Mouse (Mus musculus) urinary bladder, postnatal 14 days (tissue): Measurements from ENCODE around the gene Midn.

ENCODE experiments used
- DNase-seq: peaks from one replicate; pipeline ENCODE4 v3.0.0; 2021; ENCODE audit warnings: low spot score

Gene Midn

DNA sequence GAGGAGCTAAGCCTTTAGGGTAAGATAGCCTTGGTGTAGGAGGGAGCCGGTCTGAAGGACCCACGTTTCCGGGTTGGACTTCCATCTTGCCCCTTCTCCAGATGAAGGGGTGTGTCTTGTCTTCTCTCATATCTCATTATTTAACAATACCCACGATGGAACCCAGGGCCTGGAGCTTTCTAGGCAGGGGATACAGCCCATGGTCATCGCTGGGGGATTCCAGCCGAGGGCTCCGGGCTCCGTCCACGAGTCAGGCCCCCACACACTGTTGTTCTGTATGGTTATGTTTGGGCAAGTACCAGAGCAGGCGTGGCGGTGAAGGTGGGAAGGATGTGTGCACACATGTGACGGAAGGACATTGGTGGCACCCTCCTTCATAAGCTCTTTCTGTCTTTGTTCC, 3.9 kb upstream of the Midn start:
- DNase-seq, result no peak

- peak; percentile 81 for DNase-seq
These were observed 2.9 kb upstream of the Midn start for GRCm38 (mm10) chr10:80144864-80145838.

- peak; percentile 57 for DNase-seq
These were observed 2.2 kb upstream of the Midn start for GRCm38 (mm10) chr10:80145896-80146295.

DNA sequence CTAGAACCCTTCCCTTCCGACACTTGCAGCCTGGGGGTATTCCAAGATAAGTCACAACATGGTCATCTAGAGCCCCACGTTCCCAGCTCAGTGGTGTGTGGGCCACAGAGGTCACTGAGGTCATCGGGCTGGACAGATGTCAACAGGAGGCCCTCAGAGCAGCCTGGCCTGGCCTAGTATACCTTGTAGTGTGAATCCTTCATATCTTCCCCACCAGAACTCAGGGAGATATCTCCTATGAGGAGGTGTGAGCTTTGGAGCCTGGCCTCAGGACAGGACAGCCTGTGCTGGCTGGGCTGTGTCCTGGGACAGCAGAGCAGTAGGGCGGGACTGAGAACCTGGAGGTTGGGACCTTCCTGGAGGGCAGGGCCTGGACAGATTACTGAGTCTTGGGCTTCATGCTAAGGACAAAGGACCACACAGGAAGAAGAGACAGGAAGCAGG, 1.5 kb upstream of the Midn start:
- DNase-seq, result no peak

- no peak for DNase-seq
These were observed 840 bp upstream of the Midn start for GRCm38 (mm10) chr10:80147146-80147718.

- DNase-seq, result peak; percentile 95
These were observed 678 bp downstream of the Midn start for GRCm38 (mm10) chr10:80148610-80149290.

- DNase-seq, result peak; percentile 97
These were observed 1.5 kb downstream of the Midn start for GRCm38 (mm10) chr10:80149291-80150225.

DNA sequence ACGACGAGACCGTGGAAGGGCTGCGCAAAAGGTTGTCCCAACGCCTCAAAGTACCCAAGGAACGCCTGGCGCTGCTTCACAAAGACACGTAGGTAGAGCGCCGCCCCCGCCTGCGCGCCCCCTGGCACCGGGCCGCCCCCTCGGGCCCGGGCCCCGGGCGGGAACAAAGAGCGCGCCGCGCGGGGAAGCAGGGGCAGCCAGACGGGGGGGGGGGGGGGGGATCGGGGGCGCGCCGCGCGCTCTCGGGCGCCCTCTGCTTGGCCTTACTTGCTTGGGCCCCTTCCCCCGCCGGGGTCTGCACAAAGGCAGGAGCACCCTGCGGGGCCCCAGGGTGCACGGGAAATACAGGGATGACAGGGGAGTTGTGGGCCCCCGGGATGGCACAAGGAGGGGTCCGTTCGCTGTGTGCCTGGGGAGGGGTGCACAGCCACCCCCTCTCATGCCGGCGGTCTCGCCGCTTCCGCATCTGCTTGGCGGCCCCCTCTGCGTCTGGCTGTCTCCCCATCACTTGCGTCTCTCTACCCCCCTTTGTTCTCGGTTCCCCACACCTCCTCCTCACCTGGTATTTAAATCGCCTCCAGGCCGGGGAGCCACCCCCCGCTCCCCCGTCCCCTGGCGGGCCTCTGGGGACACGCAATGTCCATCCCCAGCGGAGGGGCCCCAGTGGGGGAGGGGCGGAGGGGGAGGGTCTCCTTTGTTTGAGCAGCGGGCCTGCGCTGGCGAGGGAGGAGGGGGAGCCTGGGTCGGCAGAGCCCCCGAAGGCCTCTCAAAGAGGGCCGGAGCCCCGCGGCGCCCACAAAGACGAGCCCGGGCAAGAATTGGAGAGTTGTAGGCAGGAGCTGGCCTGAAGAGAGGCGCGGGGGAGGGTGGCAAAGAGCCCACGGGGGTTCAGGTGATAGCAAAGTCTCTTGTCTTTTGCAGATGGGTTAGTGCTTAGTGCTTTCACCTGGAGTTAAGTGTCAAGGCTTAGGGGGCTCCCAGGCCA, 2.4 kb downstream of the Midn start:
- DNase-seq, result peak; percentile 67

DNA sequence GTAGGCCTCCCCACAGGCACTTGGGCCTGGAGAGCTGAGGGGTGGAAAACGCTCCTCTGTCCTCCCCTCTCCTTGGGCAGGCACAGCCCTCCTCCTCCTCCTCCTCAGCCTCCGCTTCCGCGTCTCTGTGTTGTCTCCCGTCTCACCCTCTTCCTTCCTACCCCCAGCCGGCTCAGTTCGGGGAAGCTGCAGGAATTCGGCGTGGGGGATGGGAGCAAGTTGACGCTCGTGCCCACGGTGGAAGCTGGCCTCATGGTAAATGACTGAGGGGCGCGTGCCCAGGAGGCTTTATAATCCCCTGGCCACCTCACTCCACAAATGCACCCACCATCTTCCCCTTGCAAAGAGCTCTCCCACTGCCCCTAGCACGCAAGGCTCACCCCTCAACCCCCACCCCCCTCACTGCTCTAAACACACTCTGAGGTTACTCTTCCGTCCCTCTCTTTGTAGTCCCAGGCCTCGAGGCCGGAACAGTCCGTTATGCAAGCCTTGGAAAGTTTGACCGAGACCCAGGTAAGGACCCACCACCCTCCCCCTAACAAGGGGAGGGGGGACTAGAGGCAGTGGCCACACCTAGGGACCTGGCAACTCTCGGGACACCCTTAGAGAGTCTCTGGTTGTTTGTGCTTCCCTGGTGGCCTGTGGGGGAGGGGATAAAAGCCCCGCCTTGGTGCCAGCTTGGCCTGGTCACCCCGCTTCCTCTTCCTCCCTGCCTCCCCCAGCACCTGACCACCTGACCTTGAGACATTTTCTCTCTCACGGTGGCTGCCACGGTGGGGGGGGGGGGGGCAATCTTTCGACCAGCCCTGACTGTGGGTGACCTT, 3.4 kb downstream of the Midn start:
- DNase-seq, result peak; percentile 74

DNA sequence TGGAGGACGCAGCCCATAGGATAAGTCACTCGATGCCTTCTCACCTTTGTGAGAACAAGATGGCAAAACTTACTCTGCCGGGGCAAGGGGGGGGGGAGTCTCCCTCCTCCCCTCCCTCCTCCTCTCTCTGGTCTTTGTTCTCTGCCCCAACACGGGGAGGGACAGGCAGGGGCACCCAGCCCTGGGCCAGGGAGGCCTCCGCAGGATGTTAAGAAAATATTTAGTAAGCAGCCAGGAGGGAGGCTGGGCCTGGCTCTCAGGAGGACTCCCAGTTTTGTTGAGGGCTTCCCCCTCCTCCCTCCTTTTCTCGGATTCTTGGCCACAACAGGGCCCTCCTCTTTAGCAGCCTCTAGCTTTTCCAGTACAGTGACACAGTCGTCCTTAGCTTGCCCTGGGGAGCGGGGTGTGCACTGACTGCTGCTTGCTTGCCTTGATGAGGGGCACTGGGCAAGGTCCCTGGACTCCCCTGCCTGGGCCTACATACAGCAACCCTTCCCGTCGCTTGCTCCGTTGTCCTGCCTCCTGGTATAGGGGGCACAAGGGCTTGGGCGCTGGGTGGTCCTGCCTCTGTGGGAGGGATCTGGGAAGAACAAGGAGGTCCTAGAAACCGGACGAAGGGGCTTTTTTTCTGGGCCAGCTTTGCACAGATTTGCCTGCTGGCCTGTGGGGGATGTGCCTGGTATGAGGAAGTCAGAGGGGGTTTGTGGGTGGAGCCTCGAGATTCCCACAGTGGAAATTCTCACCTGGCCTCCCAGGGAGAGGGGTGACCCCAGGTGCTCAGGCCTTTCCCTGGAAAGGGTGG, 4.2 kb downstream of the Midn start:
- peak; percentile 56 for DNase-seq

GRCm38 (mm10) chr10:80152873-80153260, 4.8 kb downstream of the Midn start:
- DNase-seq, result peak; percentile 72

GRCm38 (mm10) chr10:80153713-80154112, 5.6 kb downstream of the Midn start:
- DNase-seq, result no peak

GRCm38 (mm10) chr10:80154384-80154783, 6.3 kb downstream of the Midn start:
- DNase-seq, result no peak

GRCm38 (mm10) chr10:80155277-80155676, 7.2 kb downstream of the Midn start:
- DNase-seq, result no peak

- DNase-seq, result no peak
These were observed 8.1 kb downstream of the Midn start for GRCm38 (mm10) chr10:80156002-80156751.

- no peak for DNase-seq
These were observed 8.6 kb downstream of the Midn start for GRCm38 (mm10) chr10:80156752-80157053.

DNA sequence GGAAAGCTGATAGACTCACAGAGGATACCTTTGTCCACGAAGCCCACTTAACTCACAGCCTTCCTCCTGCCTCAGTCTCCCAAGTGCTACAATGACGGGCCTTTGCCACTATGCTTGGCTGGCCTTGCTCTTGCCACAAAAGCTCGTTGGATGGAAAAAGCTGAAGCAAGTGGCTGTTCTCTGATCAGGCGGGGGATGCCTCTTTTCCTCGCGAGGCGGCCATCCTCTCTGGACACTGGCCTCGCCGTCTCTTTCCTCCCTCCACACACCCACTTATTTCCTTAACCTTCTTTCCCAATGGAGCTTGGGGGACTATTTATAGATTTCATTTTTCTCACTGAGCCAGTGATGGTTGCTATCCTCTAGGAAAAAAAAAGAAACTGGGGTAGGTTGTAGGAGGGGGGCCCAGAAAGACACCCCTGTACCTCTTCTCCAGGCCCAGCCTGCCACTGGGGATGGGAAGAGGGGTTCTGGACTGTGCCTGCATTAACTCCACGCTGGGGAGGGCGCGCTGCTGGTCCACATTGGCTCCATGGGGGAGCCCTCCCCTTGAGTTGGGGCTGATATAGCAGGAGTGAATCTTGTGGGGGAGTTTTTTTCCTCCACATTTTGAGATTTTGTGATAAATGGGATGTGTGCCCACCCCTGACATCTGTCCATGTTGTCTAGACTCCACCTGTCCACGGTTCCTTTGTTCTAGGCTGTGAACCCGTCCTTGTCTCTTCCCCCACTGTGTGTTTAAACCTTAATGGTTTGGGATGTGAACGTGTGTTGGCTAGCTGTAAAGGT, 9.3 kb downstream of the Midn start:
- no peak for DNase-seq
